Mouse (Mus musculus): ENCODE measurements around the gene Chd2.

DNA sequence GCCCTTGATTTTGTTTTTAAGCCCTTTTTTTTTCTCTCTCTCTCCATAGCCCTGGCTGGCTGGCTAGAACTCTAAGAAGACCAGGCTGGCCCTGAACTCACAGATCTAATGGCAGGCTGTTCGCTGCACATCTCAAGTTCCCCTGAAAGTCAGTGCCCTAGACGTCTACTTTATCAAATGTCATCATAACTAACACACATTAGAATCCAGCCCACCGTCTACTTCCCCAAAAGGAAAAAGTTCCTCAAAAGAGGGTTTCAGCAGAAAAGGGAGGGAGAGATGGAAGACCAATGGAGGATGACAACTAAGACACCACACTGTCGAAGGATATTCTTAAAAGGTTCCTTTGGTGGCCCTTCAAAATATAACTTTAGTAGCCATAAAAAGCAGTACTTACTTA lies 14.4 kb downstream of the Chd2 start:
- TF ChIP-seq CTCF (IDR thresholded peaks at IDR 0.05; ENCODE audit: low read depth) = no peak
- TF ChIP-seq EP300 (optimal IDR thresholded peaks at IDR 0.05) = no peak

Data from stomach, postnatal 0 days (tissue).